Mouse (Mus musculus) ovary, adult 2 months (tissue): ENCODE data around the gene Lyrm9. TPM values are rescaled to one million over a fixed set of nuclear protein-coding genes. Genes with fewer than 3 reads are reported as not detected.

ENCODE experiments used
- polyA plus RNA-seq: library from polyadenylated mRNA; depleted of rRNA; stranded (reverse); fragments of >200 nt; gene quantifications from 2 replicates; pipeline ENCODE4 v1.2.3, GENCODE M21; 2012; rRNA removed

Lyrm9 gene
- polyA plus RNA-seq: 20.2 and 20.3 TPM in 2 replicates

DNA sequence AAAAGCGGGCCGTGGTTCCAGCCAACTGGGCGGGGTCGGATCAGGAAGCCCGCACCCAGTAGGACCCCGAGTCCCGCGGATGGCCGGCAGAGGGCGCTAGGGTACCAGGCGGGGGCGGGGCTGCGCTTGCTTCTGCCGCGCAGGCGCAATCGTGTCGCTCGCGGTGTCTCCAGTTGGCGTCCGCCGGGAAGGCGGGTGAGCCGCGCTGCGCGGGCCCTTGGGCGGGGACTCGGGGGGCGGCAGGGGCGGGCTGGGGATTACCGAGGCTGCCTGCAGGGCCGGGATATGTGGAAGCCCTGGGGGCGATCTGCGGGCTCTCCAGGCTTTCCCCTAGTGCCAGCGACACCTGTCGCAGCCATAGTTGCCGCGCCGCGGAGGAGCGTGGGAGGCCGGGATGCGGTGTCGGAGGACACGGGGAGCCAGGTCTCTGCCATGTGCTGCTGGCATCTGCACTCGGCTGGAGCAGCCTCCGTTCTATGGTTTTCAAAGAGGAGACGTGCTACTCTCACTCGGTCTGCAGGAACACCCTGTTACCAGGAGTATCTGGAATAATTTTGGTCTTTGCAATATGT lies at the start of gene Lyrm9:
TSS of gene Lyrm9 (plus strand) at position 143 of the 572 bp plus-strand sequence.

Other genes with a start within 250 kb of the Lyrm9 start
- 25.1 and 46.5 TPM in 2 replicates for gene Nlk, start 129.2 kb upstream of the Lyrm9 start, polyA plus RNA-seq
- 55.4 and 62.8 TPM in 2 replicates for gene Ccnq, start 74.9 kb upstream of the Lyrm9 start, polyA plus RNA-seq
- 30.9 and 39.2 TPM in 2 replicates for gene Nos2, start 94.2 kb downstream of the Lyrm9 start, polyA plus RNA-seq
- gene Lgals9, start 158.4 kb downstream of the Lyrm9 start, polyA plus RNA-seq: 48.5 and 86.6 TPM in 2 replicates